Mouse (Mus musculus) naive thymus-derived CD4-positive, alpha-beta T cell, adult 2 months (primary cell): ENCODE measurements around the gene Slc35a3.

Source experiments
- DNase-seq: peaks from one replicate; pipeline ENCODE4 v3.0.0-alpha.2; 2011; ENCODE audit warnings: low read depth

Gene Slc35a3

GRCm38 (mm10) chr3:116638572-116638971 is 74.1 kb downstream of the Slc35a3 start:
- no peak for DNase-seq

DNA sequence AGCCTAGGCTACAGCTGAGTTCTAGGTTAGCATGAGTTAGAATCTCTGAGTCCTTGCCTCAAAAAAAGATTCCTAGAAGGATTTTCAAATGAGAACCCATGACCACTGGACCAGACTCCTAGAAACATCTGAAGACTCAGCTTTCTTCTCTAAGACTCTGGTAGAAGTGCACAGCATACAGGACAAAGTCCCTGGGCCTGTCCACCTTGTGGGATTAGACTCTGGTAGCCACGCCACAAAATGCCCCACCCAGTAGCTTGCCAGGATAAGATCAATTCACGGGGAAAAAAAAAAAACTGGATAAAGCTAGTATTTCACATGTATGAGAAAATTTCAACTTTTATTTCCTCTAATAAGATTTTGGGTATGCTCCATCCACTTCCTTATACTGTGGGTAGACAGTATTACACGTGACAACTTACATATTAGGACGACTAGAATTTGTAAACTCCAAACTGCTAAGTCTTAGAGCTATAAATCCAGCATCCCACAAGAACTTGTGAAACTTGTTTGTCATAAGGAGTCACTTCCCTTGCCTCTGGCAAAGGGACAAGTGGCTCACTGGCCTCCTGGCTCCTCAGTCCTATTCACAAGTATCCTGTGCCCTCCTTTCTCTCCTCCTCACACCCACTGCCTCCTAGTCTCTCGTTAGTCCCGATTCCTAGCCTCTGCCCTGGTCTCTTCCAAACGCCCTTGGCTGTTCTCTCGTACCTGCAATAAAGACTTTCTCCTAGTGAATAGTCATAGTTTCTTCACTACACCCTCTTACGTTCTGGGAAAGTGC is 74.7 kb downstream of the Slc35a3 start:
- no peak for DNase-seq

- no peak for DNase-seq
Observed at GRCm38 (mm10) chr3:116635799-116636198, 76.8 kb downstream of the Slc35a3 start.

DNA sequence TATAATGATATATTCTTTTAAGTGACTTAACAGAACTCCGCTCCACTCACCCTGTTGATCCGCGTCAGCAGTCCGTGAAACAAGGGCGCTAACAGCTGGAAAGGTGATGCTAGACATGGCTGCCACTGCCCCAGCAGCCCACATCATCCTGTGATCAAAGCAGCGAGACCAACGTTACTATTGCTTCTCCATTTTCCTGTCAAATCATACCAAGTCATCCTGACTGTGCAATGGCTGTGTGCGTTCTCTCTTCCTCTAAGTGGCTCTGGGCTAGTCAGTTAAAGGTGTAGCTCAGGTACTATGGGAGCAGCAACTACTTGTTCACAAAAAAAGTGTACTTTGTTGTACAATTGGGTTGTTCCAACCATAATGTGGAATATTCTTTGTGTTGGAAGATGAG is 77.8 kb downstream of the Slc35a3 start:
- DNase-seq: no peak

DNA sequence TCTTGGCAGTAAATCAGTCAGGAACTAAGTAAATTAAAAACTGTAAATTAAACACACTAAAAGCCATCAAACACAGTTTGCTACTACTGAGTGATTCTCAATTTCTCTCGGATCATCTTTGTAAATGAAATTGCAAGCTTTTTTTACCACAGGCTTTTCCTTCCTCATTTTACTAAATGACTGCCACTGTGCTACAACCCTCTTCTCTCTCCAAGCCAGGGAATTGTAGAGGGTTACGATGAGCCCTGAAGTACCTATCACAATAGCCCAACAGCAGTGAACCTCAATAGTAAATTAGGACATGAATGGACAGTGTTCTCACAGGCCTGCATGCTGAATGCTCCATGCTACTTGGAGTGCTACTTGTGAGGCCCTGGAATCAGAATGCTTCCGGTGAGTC is 78.5 kb downstream of the Slc35a3 start:
- no peak for DNase-seq

DNA sequence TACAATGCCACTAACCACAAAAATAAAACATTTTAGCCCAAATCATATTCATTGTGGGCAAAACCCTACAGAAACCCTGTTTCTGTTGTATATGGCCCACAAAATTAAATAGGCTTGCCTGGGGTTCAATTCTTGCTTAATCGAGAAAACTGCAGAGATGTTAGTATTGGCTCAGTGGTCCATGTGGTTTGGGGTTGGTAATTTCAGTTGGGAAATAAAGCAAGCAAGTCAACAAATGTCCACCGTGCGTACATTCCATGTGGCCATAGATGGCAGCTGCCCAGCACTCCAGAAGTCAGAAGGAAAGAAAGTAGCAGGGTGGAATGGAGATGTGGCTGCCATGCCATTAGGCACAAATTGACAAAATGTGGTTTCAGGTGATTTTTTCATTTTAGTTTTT is 79.7 kb downstream of the Slc35a3 start:
- DNase-seq: no peak

GRCm38 (mm10) chr3:116631459-116631858 is 81.2 kb downstream of the Slc35a3 start:
- DNase-seq: no peak

- no peak for DNase-seq
Observed at GRCm38 (mm10) chr3:116622641-116623040, 90.0 kb downstream of the Slc35a3 start.

GRCm38 (mm10) chr3:116620636-116621370 is 91.8 kb downstream of the Slc35a3 start:
- DNase-seq: no peak
